Mouse (Mus musculus): ENCODE results near the gene Noxa1. TPM values are rescaled to one million over a fixed set of nuclear protein-coding genes. Genes with fewer than 3 reads are reported as not detected.

The Noxa1 gene
- polyA plus RNA-seq (2012; rRNA removed): 0.30 and 0.34 TPM in 2 replicates

- no peak for DNase-seq (ENCODE audit: low read depth)
Measured at GRCm38 (mm10) chr2:25095109-25095850, at the start of gene Noxa1. TSS of gene Noxa1 (minus strand) at chr2:25095149.

DNA sequence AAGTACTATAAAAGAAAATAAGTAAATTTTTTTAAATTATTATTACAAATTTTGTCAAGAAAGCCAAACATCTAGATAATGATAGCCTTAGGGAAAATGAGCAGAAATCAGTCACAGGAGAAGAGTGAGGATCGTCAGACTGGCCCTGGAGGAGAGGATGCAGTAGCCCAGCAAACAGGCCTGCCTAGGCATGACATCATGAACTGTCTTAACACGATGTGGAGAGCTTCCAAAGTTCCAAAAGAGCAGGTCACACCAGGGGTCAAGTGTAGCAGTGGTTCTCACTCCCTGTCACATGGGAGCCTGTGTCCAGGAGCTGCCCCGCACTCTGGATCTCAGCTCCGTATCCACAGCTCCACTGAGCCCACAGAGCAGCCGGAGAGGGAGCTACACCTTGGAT is 47.0 kb upstream of the Noxa1 start:
- no peak for DNase-seq (ENCODE audit: low read depth)

DNA sequence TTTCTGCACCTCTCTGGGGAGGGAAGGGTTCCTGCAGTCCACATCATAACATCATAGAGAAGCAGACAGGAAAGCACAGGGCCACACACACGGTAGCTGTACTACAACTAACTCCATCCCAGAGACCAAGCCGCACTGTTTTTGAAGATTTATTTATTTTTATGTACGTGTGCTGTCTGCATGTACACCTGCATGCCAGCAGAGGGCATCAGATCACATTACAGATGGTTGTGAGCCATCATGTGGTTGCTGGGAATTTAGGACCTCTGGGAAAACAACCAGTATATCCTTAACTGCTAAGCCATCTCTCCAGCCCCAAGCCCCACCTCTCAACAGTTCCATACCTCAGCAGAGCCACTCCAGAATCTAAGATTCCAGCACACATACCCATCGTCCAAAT is 46.2 kb upstream of the Noxa1 start:
- DNase-seq (ENCODE audit: low read depth): no peak

- no peak for DNase-seq (ENCODE audit: low read depth)
Measured at GRCm38 (mm10) chr2:25137832-25138231, 42.9 kb upstream of the Noxa1 start.

DNA sequence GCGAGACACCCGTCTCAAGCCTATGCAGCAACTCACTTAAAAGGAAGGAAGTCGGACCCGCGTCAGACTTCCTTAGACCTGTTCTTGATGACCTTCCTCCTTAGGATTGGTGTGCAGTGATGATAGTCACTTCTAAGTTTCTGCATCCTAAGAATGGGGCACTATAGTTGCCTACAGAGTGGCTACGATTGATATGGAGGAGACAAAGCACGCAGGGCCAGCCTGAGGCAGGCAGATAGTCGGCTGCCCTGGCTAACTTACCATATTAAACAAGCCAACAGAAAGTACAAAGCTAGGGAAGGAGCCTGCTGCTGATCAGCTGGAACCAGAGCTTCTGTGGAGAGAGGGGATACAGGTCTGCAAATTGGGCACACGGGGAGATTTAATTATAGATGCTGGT is 36.7 kb upstream of the Noxa1 start:
- no peak for DNase-seq (ENCODE audit: low read depth)

DNA sequence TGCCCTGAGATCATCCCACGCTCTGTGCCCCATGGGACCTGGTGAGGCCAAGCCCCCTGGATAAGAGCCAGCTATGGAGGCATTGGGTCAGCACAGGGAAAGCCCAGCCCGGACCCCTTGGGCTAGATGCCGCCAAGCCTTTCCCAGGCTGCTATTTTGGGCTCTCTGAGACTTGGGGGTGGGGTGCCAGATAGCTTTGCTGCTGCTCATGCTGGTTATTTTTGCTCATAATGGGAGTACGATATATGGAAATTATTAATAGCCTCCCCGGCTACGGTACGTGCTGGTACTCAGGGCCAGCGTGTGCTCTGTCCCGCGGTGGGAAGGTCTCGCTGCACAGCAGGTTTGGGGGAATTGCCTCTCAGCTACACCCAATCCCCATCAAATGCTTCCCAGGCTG is 33.1 kb upstream of the Noxa1 start:
- no peak for DNase-seq (ENCODE audit: low read depth)

- no peak for DNase-seq (ENCODE audit: low read depth)
Measured at GRCm38 (mm10) chr2:25127206-25127605, 32.3 kb upstream of the Noxa1 start.

DNA sequence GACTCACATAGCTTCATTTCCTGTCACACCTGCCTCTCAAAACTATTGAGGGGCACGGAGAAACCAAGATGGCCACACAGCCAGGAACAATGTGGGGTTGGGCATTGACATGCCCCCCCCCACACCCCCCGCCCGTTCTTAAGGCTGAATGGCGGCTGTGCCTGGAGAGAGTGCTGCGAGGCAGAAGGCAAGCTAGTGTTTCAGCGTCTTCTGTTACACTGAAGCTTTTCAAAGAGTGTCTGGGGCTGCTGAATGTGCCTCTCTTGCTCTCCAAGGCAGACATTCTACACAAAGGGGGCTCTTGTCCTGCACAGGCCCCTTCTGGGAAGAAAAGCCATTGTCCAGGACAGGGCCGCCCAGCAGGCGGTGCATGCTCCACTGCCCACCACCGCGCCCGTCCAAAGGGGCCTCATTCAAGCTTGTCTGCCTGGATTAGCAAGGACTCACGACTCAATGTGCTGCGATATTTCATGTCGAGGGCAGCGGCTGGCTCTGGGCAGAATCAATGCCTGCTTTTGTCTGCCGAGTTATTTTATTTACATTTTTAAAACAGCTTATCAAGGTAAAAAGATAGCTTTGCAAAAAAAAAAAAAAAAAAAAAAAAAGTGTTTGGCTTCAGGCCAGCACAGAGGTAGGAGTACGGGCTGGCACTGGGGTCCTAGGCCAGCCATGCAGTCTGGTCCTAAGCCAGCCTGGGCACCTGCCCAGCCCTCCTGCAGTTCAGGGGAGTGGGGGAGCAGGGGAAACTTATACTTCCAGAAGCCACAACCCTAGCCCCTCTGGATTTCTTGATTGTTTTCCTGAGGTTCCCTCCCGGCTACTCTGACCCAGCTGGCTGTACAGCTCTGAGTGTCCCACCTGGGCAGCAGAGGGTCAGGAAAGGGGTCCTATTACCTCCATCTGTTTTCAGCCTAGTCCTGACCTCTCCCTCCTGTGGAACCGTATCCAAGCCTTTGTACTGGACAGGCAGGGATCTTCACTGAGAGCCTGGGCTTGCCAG is 31.4 kb upstream of the Noxa1 start:
- DNase-seq (ENCODE audit: low read depth): no peak

DNA sequence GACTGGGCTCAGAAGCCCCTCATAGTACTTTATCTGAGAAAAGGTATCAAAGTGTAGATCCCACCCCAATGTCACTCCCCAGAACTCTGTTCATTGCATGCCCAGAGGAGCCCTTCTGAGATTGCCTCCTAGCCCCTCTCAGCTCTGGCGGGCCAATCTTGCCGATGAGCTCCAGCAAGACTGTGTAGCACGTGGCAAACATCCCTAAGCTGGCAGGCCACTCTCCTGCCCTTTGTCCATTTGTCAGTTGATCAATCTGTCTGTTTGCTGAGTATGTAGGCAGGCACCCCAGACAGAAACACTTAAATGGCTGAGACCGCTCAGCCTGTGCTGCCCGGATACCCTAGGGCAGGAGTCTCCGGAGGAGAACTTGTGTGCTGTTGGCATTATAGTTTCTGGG is 30.2 kb upstream of the Noxa1 start:
- DNase-seq (ENCODE audit: low read depth): no peak

GRCm38 (mm10) chr2:25124411-25124810 is 29.5 kb upstream of the Noxa1 start:
- DNase-seq (ENCODE audit: low read depth): no peak

DNA sequence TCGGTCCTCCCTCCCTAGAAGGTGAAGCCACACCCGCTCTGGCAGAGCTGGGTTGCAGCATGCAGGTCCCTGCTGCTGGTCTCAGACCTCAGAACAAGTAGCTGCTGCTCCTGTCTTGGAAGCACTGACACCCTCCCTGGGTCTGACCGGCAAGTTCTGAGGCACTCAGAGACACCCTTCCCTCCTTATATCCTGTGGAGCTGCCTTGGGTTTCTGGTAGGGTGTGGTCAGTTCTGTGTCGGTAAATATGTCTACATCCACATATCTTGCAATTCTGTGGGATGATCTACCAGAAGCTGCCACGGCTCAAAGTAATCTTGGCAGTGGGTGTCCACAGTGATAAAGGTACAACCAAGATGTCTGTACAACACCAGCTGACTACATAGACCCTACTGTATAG is 28.6 kb upstream of the Noxa1 start:
- no peak for DNase-seq (ENCODE audit: low read depth)

DNA sequence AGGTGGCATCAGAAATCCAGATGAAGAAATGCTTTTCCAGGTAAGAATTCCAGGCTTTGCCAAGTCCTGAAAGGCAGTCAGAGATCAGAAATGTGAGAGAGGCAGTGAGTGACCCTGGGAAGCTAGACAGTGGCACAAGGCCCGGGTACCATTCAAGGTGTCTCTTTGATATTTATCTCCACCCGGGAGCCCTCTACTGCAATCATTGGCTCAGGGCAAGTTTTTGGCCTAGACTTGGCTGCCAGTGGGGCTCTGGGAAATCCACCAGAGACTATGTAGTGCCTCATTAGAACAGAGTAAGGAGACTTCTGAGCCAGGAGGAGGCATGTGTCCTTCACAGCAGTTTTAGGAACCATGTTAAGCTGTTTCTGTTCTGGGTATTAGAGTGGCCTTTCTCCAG is 27.7 kb upstream of the Noxa1 start:
- no peak for DNase-seq (ENCODE audit: low read depth)

- DNase-seq (ENCODE audit: low read depth): no peak
Measured at GRCm38 (mm10) chr2:25120963-25121362, 26.0 kb upstream of the Noxa1 start.

DNA sequence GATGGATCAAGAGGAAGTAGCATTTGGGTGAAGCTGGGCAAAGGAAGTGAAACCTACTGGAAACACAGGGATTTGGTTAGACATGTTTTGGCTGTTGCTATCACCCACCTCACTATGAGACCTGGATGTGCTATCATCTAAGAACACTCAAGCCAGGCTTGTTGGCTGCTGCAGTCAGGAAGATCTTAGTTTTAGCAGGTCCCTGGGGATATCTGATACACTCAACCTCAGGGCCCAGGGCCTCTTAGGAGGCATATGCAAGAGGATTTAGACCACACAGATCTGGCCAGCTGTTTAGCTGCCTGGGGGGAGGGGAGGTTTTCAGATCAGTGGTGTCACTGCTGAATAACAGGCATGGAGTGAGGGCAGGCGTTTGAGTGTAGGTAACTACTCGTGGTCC is 20.5 kb upstream of the Noxa1 start:
- DNase-seq (ENCODE audit: low read depth): no peak

DNA sequence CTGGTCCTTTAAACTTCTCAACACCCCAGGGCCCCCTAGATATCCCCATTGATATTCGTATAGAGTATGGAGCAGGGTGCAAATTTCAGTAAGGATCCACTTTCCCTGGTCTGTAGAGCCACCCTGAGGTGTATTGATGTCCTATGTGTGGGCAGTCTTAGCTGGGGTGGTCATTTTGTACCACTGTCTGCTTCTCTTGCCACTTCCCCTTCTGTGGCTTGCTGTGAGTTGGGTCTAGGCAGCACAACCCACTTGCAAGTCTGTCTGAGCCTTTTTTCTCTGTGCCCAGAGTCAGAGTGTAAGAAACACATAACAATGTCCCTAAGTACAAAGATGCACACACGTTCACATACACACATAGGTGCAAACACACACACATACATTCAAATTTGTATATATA is 19.4 kb upstream of the Noxa1 start:
- no peak for DNase-seq (ENCODE audit: low read depth)

GRCm38 (mm10) chr2:25111184-25111791 is 16.3 kb upstream of the Noxa1 start:
- no peak for DNase-seq (ENCODE audit: low read depth)

DNA sequence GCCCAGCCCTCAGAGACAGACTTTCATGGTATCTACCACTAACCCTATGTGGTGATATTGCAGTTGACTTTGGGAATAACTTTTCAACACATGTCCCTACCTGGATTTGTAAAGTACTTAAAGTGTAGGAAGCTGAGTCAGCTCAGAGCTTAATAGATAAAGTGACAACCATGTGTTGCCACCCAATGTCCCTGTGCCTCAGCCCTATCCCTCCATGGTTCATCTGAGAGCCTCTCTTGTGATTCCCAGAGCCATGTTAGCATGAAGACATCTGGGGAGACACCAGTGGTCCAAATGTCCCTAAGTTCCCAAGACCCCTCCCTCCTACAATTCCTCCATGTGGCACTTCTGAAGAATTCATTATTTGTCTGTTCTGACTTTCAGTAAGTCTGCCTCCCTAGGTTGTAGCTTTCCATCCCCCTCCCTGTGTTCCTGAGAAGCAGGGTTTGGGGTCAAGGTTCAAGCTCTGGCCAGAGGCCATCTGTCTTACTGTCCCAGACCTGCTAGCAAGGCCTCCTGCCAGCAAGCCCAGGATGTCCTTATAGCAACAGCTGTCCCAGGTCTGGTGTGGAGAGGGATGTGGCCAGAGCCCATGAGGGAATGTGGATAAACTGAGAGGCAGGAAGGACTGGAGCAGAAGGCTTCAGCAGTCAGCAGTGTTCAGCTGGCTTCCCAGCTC is 15.7 kb upstream of the Noxa1 start:
- DNase-seq (ENCODE audit: low read depth): no peak

DNA sequence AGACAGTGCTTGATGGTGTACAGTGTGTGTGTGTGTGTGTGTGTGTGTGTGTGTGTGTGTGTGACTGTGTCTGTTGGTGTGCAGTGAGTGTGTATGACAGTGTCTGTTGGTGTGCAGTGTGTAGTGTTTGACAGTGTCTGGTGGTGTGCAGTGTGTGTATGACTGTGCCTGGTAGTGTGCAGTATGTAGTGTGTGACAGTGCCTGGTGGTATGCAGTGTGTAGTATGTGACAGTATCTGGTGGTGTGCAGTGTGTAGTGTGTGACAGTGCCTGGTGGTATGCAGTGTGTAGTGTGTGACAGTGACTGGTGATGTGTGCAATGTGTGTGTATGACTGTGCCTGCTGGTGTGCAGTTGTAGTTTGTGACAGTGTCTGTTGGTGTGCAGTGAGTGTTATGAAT is 14.5 kb upstream of the Noxa1 start:
- DNase-seq (ENCODE audit: low read depth): no peak

DNA sequence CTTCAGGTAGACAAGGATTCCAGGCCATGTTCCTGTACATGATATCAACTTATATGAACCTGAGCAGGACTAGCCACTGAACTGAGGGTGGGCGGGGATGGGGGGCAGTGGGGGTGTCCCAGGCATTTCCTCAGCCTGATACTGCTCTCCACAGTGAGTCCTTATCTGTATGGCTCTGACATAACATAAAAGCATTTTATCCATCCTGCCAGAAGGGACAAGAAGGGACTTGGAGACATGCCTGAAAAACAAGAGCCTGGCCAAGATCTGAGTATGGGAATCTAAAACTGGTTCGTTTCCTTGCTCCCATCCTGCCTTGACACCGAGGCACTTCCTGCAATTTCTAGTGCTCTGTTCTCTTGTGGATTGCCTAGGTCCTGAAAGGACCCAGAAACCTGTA is 11.1 kb upstream of the Noxa1 start:
- DNase-seq (ENCODE audit: low read depth): no peak

DNA sequence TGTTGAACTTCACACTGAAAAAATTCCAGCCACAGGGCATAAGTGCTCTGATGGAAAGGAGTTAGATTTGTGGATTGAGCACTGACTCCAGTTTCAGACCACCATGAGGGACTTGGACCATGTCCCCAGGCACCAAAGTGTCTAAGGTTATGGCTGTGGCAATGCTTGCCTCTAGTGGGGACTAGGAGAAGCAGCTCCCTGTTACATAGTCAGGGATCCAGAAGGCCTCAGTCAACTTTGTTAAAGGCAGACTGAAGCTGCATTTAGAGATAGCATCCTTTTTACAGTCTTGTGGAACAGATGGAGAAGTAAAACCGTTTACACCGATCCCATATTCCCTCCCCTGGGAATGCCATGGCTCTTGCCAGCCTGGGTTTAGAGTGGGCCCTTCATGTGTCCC is 9.2 kb upstream of the Noxa1 start:
- no peak for DNase-seq (ENCODE audit: low read depth)

GRCm38 (mm10) chr2:25099703-25100102 is 4.8 kb upstream of the Noxa1 start:
- DNase-seq (ENCODE audit: low read depth): no peak

- no peak for DNase-seq (ENCODE audit: low read depth)
Measured at GRCm38 (mm10) chr2:25098956-25099355, 4.0 kb upstream of the Noxa1 start.

Measured in gonadal fat pad, adult 2 months (tissue).